Mouse (Mus musculus) cerebellum, adult 2 months (tissue): Measurements from ENCODE around the gene Mmp7. TPM values are rescaled to one million over a fixed set of nuclear protein-coding genes. Genes with fewer than 3 reads are reported as not detected.

Experiments used
- DNase-seq, 2 experiments: peaks; one replicate each; pipeline ENCODE4 v3.0.0; 2021
- H3K27ac ChIP-seq: fragments of 200-500 bp; 2 replicates; pipeline ENCODE4 v1.5.1; 2012; ENCODE audit warnings: low read length, control low read depth, inconsistent platforms; ENCODE audit not compliant: insufficient read depth
- H3K27me3 ChIP-seq: fragments of 200-500 bp; 2 replicates; pipeline ENCODE4 v1.6.1; 2012; ENCODE audit warnings: inconsistent platforms, mild to moderate bottlenecking, low read length, moderate library complexity; ENCODE audit not compliant: control insufficient read depth, insufficient read depth
- H3K4me1 ChIP-seq: fragments of 200-500 bp; 2 replicates; pipeline ENCODE4 v1.6.1; 2011; ENCODE audit warnings: low read length; ENCODE audit not compliant: control insufficient read depth, insufficient read depth
- H3K4me3 ChIP-seq: fragments of 200-500 bp; replicated peaks from 2 replicates; pipeline ENCODE3; 2011; ENCODE audit warnings: mild to moderate bottlenecking, low read depth, low read length, control low read depth; ENCODE audit not compliant: insufficient read depth
- CTCF ChIP-seq: fragments of 200-500 bp; IDR thresholded peaks from 2 replicates; pipeline ENCODE4 v1.5.1; 2011; ENCODE audit warnings: low read depth, mild to moderate bottlenecking, control low read depth, low read length, moderate library complexity, borderline replicate concordance; ENCODE audit not compliant: insufficient read depth
- POLR2A ChIP-seq: fragments of 200-500 bp; IDR thresholded peaks from 2 replicates; pipeline ENCODE4 v1.6.1; 2011; ENCODE audit warnings: low read length, control low read depth, borderline replicate concordance; ENCODE audit not compliant: insufficient read depth
- WGBS: fragments of 180-500 bp; shearing (Covaris S2); methylation state at CpG from one replicate; pipeline ENCODE4 v1.1.7; 2018; 5-methylcytosine and 5-hydroxymethylcytosine counted together
- polyA plus RNA-seq: library from polyadenylated mRNA; depleted of rRNA; stranded (reverse); fragments of >200 nt; gene quantifications from 2 replicates; pipeline ENCODE4 v1.2.3, GENCODE M21; 2012; rRNA removed

Gene Mmp7
- polyA plus RNA-seq, 1 experiment = not detected

DNA sequence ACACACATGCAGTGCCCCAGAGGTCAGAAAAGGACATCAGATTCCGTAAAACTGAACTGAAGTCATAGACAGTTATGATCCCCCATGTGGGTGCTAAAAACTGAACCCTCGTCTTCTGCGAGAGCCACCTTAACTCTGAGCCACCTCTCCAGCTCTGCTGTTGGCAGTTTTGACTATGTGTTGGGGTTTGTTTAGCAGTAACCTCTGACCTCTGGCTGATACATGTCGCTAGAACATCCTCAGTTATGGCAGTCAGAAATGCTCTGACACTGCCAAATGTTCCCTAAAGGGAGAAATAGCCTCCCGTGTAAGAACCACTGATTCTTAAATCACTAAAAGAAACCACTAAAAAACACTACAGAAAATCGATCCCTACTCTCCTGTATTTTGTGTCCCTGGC is 16.8 kb downstream of the Mmp7 start:
- H3K4me1 ChIP-seq = no peaks in the 10 kb centered on the region
- H3K27me3 ChIP-seq = no peaks in the 10 kb centered on the region
- 72% methylated on average over 6 of the region's 6 CpGs for WGBS
- DNase-seq = no peak
- TF ChIP-seq CTCF (no peak), POLR2A (no peak)
- no peak overlapping the region for H3K4me3 ChIP-seq
- H3K27ac ChIP-seq = no peak overlapping the region

DNA sequence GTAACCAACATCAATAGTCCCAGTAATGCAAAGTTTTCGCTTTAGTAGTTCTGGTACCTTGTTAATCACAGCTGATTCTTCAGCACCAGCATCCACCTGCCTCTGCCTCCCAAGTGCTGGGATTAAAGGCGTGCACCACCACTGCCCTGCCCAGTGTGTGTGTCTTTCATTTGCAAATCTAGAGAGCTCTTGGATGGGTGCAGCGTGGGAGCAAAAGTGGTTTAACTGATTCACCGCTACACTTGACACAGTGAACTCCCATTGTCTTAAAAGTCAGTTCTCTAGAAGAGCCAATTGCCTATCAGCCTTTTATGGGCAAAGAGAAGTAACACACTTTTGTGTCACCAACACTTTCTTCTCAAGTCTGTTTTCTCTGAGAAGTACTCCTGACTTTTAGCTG is 19.3 kb downstream of the Mmp7 start:
- Histone ChIP-seq H3K4me3 (no peak overlapping the region), H3K27me3 (no peaks in the 10 kb centered on the region), H3K27ac (no peak overlapping the region), H3K4me1 (no peaks in the 10 kb centered on the region)
- WGBS = 71% methylated on average over 4 of the region's 4 CpGs
- DNase-seq = no peak
- TF ChIP-seq CTCF (no peak), POLR2A (no peak)

DNA sequence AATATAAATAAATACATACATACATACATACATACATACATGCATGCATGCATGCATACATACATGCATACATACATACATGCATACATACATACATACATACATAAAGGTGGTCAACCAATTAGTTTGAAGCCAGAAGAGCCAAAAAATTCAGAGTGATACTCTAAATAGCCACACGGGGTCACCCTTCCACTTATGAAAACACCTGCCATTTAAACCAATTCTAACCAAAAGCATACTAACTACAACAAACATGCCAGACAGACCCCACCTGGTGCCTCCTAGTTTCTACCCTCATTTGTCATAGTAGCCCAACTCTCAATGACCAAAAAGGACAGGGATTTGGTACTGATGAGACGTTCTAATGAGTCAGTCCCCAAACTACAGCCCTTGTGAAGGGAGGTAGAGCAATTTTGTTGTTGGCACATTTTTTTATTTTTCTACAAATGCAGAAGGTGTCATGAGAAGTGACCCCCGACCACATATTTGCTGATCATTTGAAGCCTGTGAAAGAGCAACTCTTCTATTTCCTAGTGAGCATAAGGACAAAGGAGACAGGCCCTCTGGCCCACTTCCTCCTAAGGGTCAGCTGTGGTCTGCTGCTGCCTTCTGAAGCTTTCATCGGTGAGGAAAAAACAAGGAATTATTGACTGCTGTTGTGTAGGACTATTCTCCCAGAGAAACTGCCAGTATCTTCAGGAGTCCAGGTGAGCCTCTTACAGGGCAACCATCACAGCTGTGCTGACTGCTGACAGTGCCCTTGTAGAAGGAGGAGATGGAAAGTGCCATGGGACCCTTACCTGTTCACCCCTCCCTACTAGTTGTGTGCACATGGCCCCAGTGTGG is 22.4 kb downstream of the Mmp7 start:
- peak; percentile 20 to 29 for DNase-seq

DNA sequence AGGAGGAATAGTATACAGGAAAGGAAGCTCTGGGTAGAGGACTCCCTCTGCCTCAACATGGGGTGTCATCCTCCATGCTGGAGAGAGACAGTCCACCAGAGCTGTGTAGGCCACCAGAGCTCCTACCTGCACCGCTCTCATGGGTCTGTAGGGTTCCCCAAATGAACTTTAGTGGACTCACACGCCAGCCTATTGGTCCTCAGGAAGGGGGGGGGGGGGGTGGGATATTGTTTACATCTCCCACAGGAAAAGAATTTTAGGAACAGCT is 23.0 kb downstream of the Mmp7 start:
- DNase-seq = no peak
- 79% methylated on average over 2 of the region's 2 CpGs for WGBS
- TF ChIP-seq POLR2A = no peak
- TF ChIP-seq CTCF = no peak

More for the DNA sequence above, 22.4 kb downstream of the Mmp7 start:
- H3K4me3 ChIP-seq = no peak overlapping the region
- H3K27me3 ChIP-seq = no peaks in the 10 kb centered on the region
- H3K4me1 ChIP-seq = no peaks in the 10 kb centered on the region
- no peak overlapping the region for H3K27ac ChIP-seq
- WGBS = 43% methylated on average over 4 of the region's 4 CpGs
- 0 out of 2 replicates have a peak, but pooled peaks have one; percentile 22 for TF ChIP-seq CTCF
- TF ChIP-seq POLR2A = no peak

DNA sequence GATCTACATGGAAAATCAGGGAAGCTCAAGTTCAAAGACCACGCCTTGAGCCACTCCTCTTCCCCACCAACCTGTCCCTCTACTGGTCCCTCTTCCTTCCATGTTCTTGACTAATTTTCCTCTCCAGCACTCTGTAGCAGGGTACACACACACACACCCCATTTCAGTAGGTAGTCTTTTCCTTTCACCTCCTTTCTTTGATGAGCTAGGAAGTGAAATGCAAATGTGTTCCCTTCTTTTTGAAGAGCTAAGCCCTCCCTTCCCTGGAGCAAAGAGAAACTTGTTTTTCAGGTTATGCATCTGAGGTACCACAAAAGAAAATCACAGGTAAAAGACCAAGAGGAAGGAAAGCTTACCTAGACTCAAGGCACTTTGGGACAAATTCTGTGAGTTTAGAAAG is 29.7 kb downstream of the Mmp7 start:
- no peak for TF ChIP-seq POLR2A
- no peak for TF ChIP-seq CTCF
- Histone ChIP-seq H3K4me3 (no peak overlapping the region), H3K4me1 (no peaks in the 10 kb centered on the region), H3K27ac (no peak overlapping the region), H3K27me3 (no peaks in the 10 kb centered on the region)
- WGBS = 95% methylated on average over 1 of the region's 1 CpGs
- no peak for DNase-seq

More for the DNA sequence above, 23.0 kb downstream of the Mmp7 start:
- no peak overlapping the region for H3K4me3 ChIP-seq
- H3K27me3 ChIP-seq = no peaks in the 10 kb centered on the region
- no peaks in the 10 kb centered on the region for H3K4me1 ChIP-seq
- no peak overlapping the region for H3K27ac ChIP-seq

DNA sequence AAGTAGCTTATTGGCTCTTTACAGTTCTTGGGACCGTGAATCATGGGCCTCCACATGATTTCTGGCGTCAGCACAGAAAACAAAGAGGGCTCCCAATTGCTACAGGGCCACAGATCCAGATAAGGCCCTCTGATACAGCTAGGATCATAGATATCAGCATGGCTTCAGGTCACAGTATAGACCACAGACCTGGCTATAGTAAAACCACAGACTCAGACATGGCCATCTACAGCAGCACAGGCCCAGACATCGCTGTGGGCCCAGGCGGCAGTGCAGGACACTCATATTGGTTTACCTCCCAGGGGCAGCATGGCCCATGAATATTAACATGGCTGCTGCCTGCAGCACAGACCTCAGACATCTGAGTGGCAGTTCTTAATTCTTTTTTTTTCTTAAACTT is 37.1 kb downstream of the Mmp7 start:
- Histone ChIP-seq H3K4me1 (no peaks in the 10 kb centered on the region), H3K27me3 (no peaks in the 10 kb centered on the region), H3K4me3 (no peak overlapping the region), H3K27ac (no peak overlapping the region)
- no peak for DNase-seq
- TF ChIP-seq CTCF (no peak), POLR2A (no peak)
- 67% methylated on average over 4 of the region's 4 CpGs for whole genome bisulfite sequencing

DNA sequence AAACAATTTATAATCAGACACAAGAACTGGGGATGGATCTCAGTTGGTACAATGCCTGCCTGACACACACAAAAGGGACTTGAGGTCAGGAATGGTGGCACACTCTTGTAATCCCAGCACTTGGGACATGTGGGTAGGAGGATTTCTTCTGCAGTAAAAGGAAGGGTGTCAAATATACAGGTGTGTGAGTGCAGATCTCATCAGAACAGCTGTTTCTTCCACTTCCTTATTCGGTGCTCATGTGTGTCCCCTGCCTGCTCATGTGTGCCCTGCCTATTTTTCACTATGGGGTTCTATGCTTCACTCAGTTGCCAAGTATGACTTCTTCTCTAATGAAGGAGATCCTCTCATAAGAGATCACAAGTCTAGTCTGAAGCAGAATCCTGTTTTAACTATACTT is 50.8 kb downstream of the Mmp7 start:
- no peaks in the 10 kb centered on the region for H3K4me1 ChIP-seq
- no peak for TF ChIP-seq POLR2A
- TF ChIP-seq CTCF = no peak
- 84% methylated on average over 1 of the region's 1 CpGs for WGBS
- no peak overlapping the region for H3K4me3 ChIP-seq
- DNase-seq = no peak
- no peaks in the 10 kb centered on the region for H3K27me3 ChIP-seq
- no peak overlapping the region for H3K27ac ChIP-seq

DNA sequence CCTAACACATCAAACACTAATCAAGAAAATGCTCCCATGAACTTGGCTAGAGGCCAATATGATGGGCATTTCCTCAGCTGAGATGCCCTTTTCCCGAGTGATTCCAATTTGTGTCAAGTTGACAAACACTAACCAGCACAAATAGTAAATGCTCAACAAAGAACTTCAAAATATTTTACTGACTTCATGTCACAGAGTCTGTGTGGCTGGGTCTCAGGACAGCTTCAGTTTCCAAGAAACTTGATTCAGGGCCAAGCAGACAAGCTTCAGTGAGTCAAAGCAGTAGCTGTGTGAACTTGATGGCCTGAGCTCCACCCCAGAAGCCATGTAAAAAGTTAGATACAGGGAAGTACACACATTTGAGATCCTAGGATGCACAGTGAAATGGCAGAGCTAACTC is 52.3 kb downstream of the Mmp7 start:
- H3K27ac ChIP-seq = no peak overlapping the region
- 24% methylated on average over 1 of the region's 1 CpGs for WGBS
- TF ChIP-seq CTCF = no peak
- no peak for TF ChIP-seq POLR2A
- no peaks in the 10 kb centered on the region for H3K27me3 ChIP-seq
- DNase-seq = no peak
- no peaks in the 10 kb centered on the region for H3K4me1 ChIP-seq
- no peak overlapping the region for H3K4me3 ChIP-seq

DNA sequence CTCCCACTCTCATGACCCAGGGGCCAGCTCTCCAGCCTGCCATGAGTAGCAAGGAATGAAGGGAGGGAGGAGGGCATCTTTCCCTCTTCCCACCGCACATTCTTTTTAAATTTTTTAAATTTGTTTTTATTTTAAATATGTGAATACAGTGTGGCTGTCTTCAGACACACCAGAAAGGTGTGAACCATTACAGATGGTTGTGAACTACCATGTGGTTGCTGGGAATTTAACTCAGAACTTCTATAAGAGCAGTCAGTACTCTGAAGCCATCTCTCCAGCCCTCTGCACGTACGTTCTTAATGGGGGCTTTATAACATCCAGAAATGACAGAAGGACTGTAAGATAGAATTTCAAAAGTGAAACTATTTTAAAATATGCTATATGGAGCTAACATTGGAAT is 57.0 kb downstream of the Mmp7 start:
- Histone ChIP-seq H3K27ac (no peak overlapping the region), H3K4me3 (no peak overlapping the region), H3K4me1 (no peaks in the 10 kb centered on the region), H3K27me3 (no peaks in the 10 kb centered on the region)
- TF ChIP-seq POLR2A = no peak
- no peak for DNase-seq
- WGBS = 93% methylated on average over 3 of the region's 3 CpGs

Other genes starting within 250 kb of the Mmp7 start
- not detected in 2 replicates for gene Mmp3, start 246.3 kb upstream of the Mmp7 start, polyA plus RNA-seq
- not detected in 2 replicates for gene Mmp10, start 189.7 kb upstream of the Mmp7 start, polyA plus RNA-seq
- gene Mmp8, start 133.6 kb upstream of the Mmp7 start, polyA plus RNA-seq = 0.21 TPM in 1 of 2 replicates, not detected in the other
- not detected in 2 replicates for gene Mmp27, start 120.7 kb upstream of the Mmp7 start, polyA plus RNA-seq
- gene Mmp20, start 63.9 kb upstream of the Mmp7 start, polyA plus RNA-seq = 0.08 and 0.10 TPM in 2 replicates
- gene Tmem123, start 72.0 kb downstream of the Mmp7 start, polyA plus RNA-seq = 20.9 and 21.4 TPM in 2 replicates
- 32.6 and 37.8 TPM in 2 replicates for gene Birc2, start 145.0 kb downstream of the Mmp7 start, polyA plus RNA-seq
- gene Birc3, start 181.1 kb downstream of the Mmp7 start, polyA plus RNA-seq = 2.0 and 2.4 TPM in 2 replicates